Mouse (Mus musculus) C2C12 (cell line): Measurements from ENCODE around the gene Hyal1.

Experiments used
- CTCF ChIP-seq: IDR thresholded peaks from one replicate; pipeline ENCODE4 v1.5.1; 2011; ENCODE audit not compliant: control insufficient read depth, insufficient read depth, insufficient read length
- MAX ChIP-seq: IDR thresholded peaks from one replicate; pipeline ENCODE4 v1.6.1; 2011; ENCODE audit warnings: mild to moderate bottlenecking, control low read depth
- MYOD1 ChIP-seq: IDR thresholded peaks from one replicate; pipeline ENCODE4 v1.6.1; 2011; ENCODE audit warnings: low read depth; ENCODE audit not compliant: control insufficient read depth, insufficient read length
- USF1 ChIP-seq: IDR thresholded peaks from one replicate; pipeline ENCODE4 v1.6.1; 2011; ENCODE audit warnings: low read depth, mild to moderate bottlenecking, control low read depth, moderate library complexity

GRCm38 (mm10) chr9:107542352-107542686 lies 34.4 kb upstream of the Hyal1 start:
- TF ChIP-seq CTCF, result no peak
- no peak for TF ChIP-seq USF1
- TF ChIP-seq MAX, result no peak
- TF ChIP-seq MYOD1, result no peak
